Mouse (Mus musculus): ENCODE measurements around the gene Btbd9. TPM values are rescaled to one million over a fixed set of nuclear protein-coding genes. Genes with fewer than 3 reads are reported as not detected.

Gene Btbd9
- polyA plus RNA-seq, 1 experiment from 2014 or later = 139 TPM

GRCm38 (mm10) chr17:30570173-30570572, 6.1 kb downstream of the Btbd9 start:
- Histone ChIP-seq H3K4me2 (no peak overlapping the region), H3K4me3 (no peak overlapping the region), H3K27me3 (no peaks in the 10 kb centered on the region), H3K27ac (replicated peaks) (no peak overlapping the region), H3K9ac (no peak overlapping the region), H3K9me3 (no peaks in the 10 kb centered on the region), H3K36me3 (no peaks in the 10 kb centered on the region), H3K4me1 (replicated peaks) (peaks cover 17% of the 10 kb centered on the region)
- 48% methylated on average over 8 of the region's 8 CpGs for WGBS
- no peak for ATAC-seq (ENCODE audit: low FRiP score, low read depth)

- Histone ChIP-seq H3K27me3 (no peaks in the 10 kb centered on the region), H3K9me3 (no peaks in the 10 kb centered on the region), H3K4me2 (no peak overlapping the region), H3K36me3 (no peaks in the 10 kb centered on the region), H3K9ac (no peak overlapping the region), H3K27ac (replicated peaks) (no peak overlapping the region), H3K4me1 (replicated peaks) (peaks cover 3% of the 10 kb centered on the region), H3K4me3 (no peak overlapping the region)
- no peak for ATAC-seq (ENCODE audit: low FRiP score, low read depth)
Measured at GRCm38 (mm10) chr17:30568473-30568872, 7.8 kb downstream of the Btbd9 start.

- no peak overlapping the region for H3K9ac ChIP-seq
- no peak for ATAC-seq (ENCODE audit: low FRiP score, low read depth)
- no peaks in the 10 kb centered on the region for H3K9me3 ChIP-seq
- H3K27me3 ChIP-seq = no peaks in the 10 kb centered on the region
- 75% methylated on average over 7 of the region's 7 CpGs for WGBS
- H3K4me3 ChIP-seq = no peak overlapping the region
- no peaks in the 10 kb centered on the region; the same call in 1 of the 2 replicates for H3K4me1 ChIP-seq (replicated peaks)
- H3K4me2 ChIP-seq = no peak overlapping the region
- H3K27ac ChIP-seq (replicated peaks) = no peak overlapping the region
- H3K36me3 ChIP-seq = no peaks in the 10 kb centered on the region
Measured at GRCm38 (mm10) chr17:30564971-30565370, 11.3 kb downstream of the Btbd9 start.

- no peak overlapping the region for H3K4me2 ChIP-seq
- no peaks in the 10 kb centered on the region for H3K9me3 ChIP-seq
- H3K4me1 ChIP-seq (replicated peaks) = no peaks in the 10 kb centered on the region; the same call in 1 of the 2 replicates
- no peak overlapping the region for H3K4me3 ChIP-seq
- H3K27me3 ChIP-seq = no peaks in the 10 kb centered on the region
- H3K36me3 ChIP-seq = no peaks in the 10 kb centered on the region
- 95% methylated on average over 3 of the region's 3 CpGs for WGBS
- no peak overlapping the region for H3K27ac ChIP-seq (replicated peaks)
- no peak for ATAC-seq (ENCODE audit: low FRiP score, low read depth)
- no peak overlapping the region for H3K9ac ChIP-seq
Measured at GRCm38 (mm10) chr17:30564407-30564806, 11.9 kb downstream of the Btbd9 start.

- Histone ChIP-seq H3K27me3 (no peaks in the 10 kb centered on the region), H3K9ac (no peak overlapping the region), H3K9me3 (no peaks in the 10 kb centered on the region), H3K4me2 (no peak overlapping the region), H3K4me3 (no peak overlapping the region), H3K27ac (replicated peaks) (no peak overlapping the region), H3K4me1 (replicated peaks) (no peaks in the 10 kb centered on the region; the same call in 1 of the 2 replicates), H3K36me3 (no peaks in the 10 kb centered on the region)
- WGBS = 82% methylated on average over 6 of the region's 6 CpGs
- no peak for ATAC-seq (ENCODE audit: low FRiP score, low read depth)
Measured at GRCm38 (mm10) chr17:30563484-30564075, 12.7 kb downstream of the Btbd9 start.

- no peak for ATAC-seq (ENCODE audit: low FRiP score, low read depth)
- Histone ChIP-seq H3K4me2 (no peak overlapping the region), H3K4me1 (replicated peaks) (no peaks in the 10 kb centered on the region; the same call in 1 of the 2 replicates), H3K9me3 (no peaks in the 10 kb centered on the region), H3K27me3 (no peaks in the 10 kb centered on the region), H3K4me3 (no peak overlapping the region), H3K36me3 (no peaks in the 10 kb centered on the region), H3K9ac (no peak overlapping the region), H3K27ac (replicated peaks) (no peak overlapping the region)
- WGBS = 84% methylated on average over 2 of the region's 2 CpGs
Measured at GRCm38 (mm10) chr17:30562770-30563169, 13.5 kb downstream of the Btbd9 start.

GRCm38 (mm10) chr17:30559536-30559935, 16.8 kb downstream of the Btbd9 start:
- H3K36me3 ChIP-seq = no peaks in the 10 kb centered on the region
- H3K4me3 ChIP-seq = no peak overlapping the region
- no peak overlapping the region for H3K27ac ChIP-seq (replicated peaks)
- no peak for ATAC-seq (ENCODE audit: low FRiP score, low read depth)
- no peaks in the 10 kb centered on the region for H3K9me3 ChIP-seq
- WGBS = 42% methylated on average over 3 of the region's 3 CpGs
- no peak overlapping the region for H3K9ac ChIP-seq
- H3K27me3 ChIP-seq = no peaks in the 10 kb centered on the region
- H3K4me1 ChIP-seq (replicated peaks) = no peaks in the 10 kb centered on the region
- no peak overlapping the region for H3K4me2 ChIP-seq

- Histone ChIP-seq H3K27me3 (no peaks in the 10 kb centered on the region), H3K4me2 (no peak overlapping the region), H3K9ac (no peak overlapping the region), H3K27ac (replicated peaks) (no peak overlapping the region), H3K4me1 (replicated peaks) (no peaks in the 10 kb centered on the region), H3K9me3 (no peaks in the 10 kb centered on the region), H3K36me3 (no peaks in the 10 kb centered on the region), H3K4me3 (no peak overlapping the region)
- WGBS = 92% methylated on average over 2 of the region's 2 CpGs
- no peak for ATAC-seq (ENCODE audit: low FRiP score, low read depth)
Measured at GRCm38 (mm10) chr17:30558623-30559022, 17.7 kb downstream of the Btbd9 start.

- Histone ChIP-seq H3K9ac (no peak overlapping the region), H3K4me2 (no peak overlapping the region), H3K36me3 (no peaks in the 10 kb centered on the region), H3K4me3 (no peak overlapping the region), H3K4me1 (replicated peaks) (0 out of 2 replicates have a peak, but pooled peaks cover 3% of the 10 kb centered on the region), H3K27ac (replicated peaks) (no peak overlapping the region), H3K9me3 (no peaks in the 10 kb centered on the region), H3K27me3 (no peaks in the 10 kb centered on the region)
- 94% methylated on average over 3 of the region's 3 CpGs for WGBS
- ATAC-seq (ENCODE audit: low FRiP score, low read depth) = no peak
Measured at GRCm38 (mm10) chr17:30556512-30556911, 19.8 kb downstream of the Btbd9 start.

GRCm38 (mm10) chr17:30553027-30553937, 23.0 kb downstream of the Btbd9 start:
- no peak overlapping the region for H3K4me2 ChIP-seq
- no peaks in the 10 kb centered on the region for H3K27me3 ChIP-seq
- WGBS = 79% methylated on average over 4 of the region's 4 CpGs
- H3K4me3 ChIP-seq = no peak overlapping the region
- no peak overlapping the region for H3K27ac ChIP-seq (replicated peaks)
- H3K9ac ChIP-seq = no peak overlapping the region
- 0 out of 2 replicates have a peak, but pooled peaks cover 3% of the 10 kb centered on the region for H3K4me1 ChIP-seq (replicated peaks)
- ATAC-seq (ENCODE audit: low FRiP score, low read depth) = no peak
- no peaks in the 10 kb centered on the region for H3K9me3 ChIP-seq
- no peaks in the 10 kb centered on the region for H3K36me3 ChIP-seq

GRCm38 (mm10) chr17:30550774-30551107, 25.5 kb downstream of the Btbd9 start:
- H3K4me3 ChIP-seq = no peak overlapping the region
- no peak overlapping the region for H3K4me2 ChIP-seq
- no peaks in the 10 kb centered on the region for H3K36me3 ChIP-seq
- H3K9me3 ChIP-seq = no peaks in the 10 kb centered on the region
- peaks cover 12% of the 10 kb centered on the region; the same call in 1 of the 2 replicates for H3K4me1 ChIP-seq (replicated peaks)
- no peak overlapping the region for H3K9ac ChIP-seq
- 53% methylated on average over 1 of the region's 1 CpGs for WGBS
- no peak for ATAC-seq (ENCODE audit: low FRiP score, low read depth)
- no peak overlapping the region for H3K27ac ChIP-seq (replicated peaks)
- H3K27me3 ChIP-seq = no peaks in the 10 kb centered on the region

GRCm38 (mm10) chr17:30549899-30550773, 26.2 kb downstream of the Btbd9 start:
- Histone ChIP-seq H3K4me2 (no peak overlapping the region), H3K27me3 (no peaks in the 10 kb centered on the region), H3K4me1 (replicated peaks) (peaks cover 12% of the 10 kb centered on the region; the same call in 1 of the 2 replicates), H3K36me3 (no peaks in the 10 kb centered on the region), H3K4me3 (no peak overlapping the region), H3K27ac (replicated peaks) (no peak overlapping the region), H3K9ac (no peak overlapping the region), H3K9me3 (no peaks in the 10 kb centered on the region)
- 59% methylated on average over 9 of the region's 9 CpGs for WGBS
- no peak for ATAC-seq (ENCODE audit: low FRiP score, low read depth)

Measured in hindbrain, embryonic 15.5 days (tissue).